Mouse (Mus musculus) midbrain, embryonic 15.5 days (tissue): ENCODE results near the gene Pabpc4. TPM values are rescaled to one million over a fixed set of nuclear protein-coding genes. Genes with fewer than 3 reads are reported as not detected.
"Not testable (repeated sequence)": the region's sequence is repeated elsewhere in the genome, so short reads cannot be mapped to it uniquely, and the experiment has no call there.

ENCODE experiments used
- ATAC-seq: fragments of 200-750 bp; cut with Nextera tagmentation; replicated peaks from 2 replicates; pipeline ENCODE4 v1.8.0; 2017; ENCODE audit warnings: moderate TSS enrichment
- H3K27ac ChIP-seq: fragments of 300-500 bp; sonication (generic); 2 replicates; pipeline ENCODE4 v1.5.1; 2015; ENCODE audit warnings: mild to moderate bottlenecking, inconsistent platforms
- H3K27me3 ChIP-seq: fragments of 300-500 bp; sonication (generic); replicated peaks from 2 replicates; pipeline ENCODE4 v1.6.1; 2015; ENCODE audit warnings: inconsistent platforms
- H3K36me3 ChIP-seq: fragments of 300-500 bp; sonication (generic); replicated peaks from 2 replicates; pipeline ENCODE4 v1.6.1; 2015; ENCODE audit warnings: inconsistent platforms
- H3K4me1 ChIP-seq: fragments of 300-500 bp; sonication (generic); 2 replicates; pipeline ENCODE4 v1.6.1; 2015; ENCODE audit warnings: inconsistent platforms
- H3K4me2 ChIP-seq: fragments of 300-500 bp; sonication (generic); 2 replicates; pipeline ENCODE4 v1.6.1; 2015; ENCODE audit warnings: inconsistent platforms, mild to moderate bottlenecking, moderate library complexity
- H3K4me3 ChIP-seq: fragments of 300-500 bp; sonication (generic); 2 replicates; pipeline ENCODE4 v1.5.1; 2015; ENCODE audit warnings: mild to moderate bottlenecking, inconsistent platforms
- H3K9ac ChIP-seq: fragments of 300-500 bp; sonication (generic); 2 replicates; pipeline ENCODE4 v1.6.1; 2015; ENCODE audit warnings: mild to moderate bottlenecking, inconsistent platforms
- H3K9me3 ChIP-seq: fragments of 300-500 bp; sonication (generic); 2 replicates; pipeline ENCODE4 v1.6.1; 2016; ENCODE audit warnings: inconsistent platforms
- WGBS: fragments of 180-500 bp; shearing (Covaris S2); methylation state at CpG from one replicate; pipeline ENCODE4 v1.1.7; 2015; ENCODE audit warnings: mixed read lengths; 5-methylcytosine and 5-hydroxymethylcytosine counted together
- polyA plus RNA-seq: library from polyadenylated mRNA; unstranded; fragments of >200 nt; fragmentation: Nextera tagmentation; extraction: Ambion mirVana; gene quantifications from 2 replicates; pipeline ENCODE4 v1.2.1, GENCODE M21; 2015

The Pabpc4 gene
- polyA plus RNA-seq, 1 experiment from 2014 or later: 31.8 TPM

- H3K4me2 ChIP-seq: no peak overlapping the region
- H3K9me3 ChIP-seq: no peaks in the 10 kb centered on the region
- peaks cover 74% of the 10 kb centered on the region for H3K36me3 ChIP-seq
- 83% methylated on average over 7 of the region's 7 CpGs for WGBS
- no peak overlapping the region for H3K27ac ChIP-seq
- H3K4me3 ChIP-seq: no peak overlapping the region
- no peak for ATAC-seq
- H3K9ac ChIP-seq: no peak overlapping the region
- H3K27me3 ChIP-seq: no peaks in the 10 kb centered on the region
- H3K4me1 ChIP-seq: no peaks in the 10 kb centered on the region
These were observed 31.7 kb downstream of the Pabpc4 start for GRCm38 (mm10) chr4:123293661-123294443.

GRCm38 (mm10) chr4:123295026-123295425 is 32.9 kb downstream of the Pabpc4 start:
- H3K4me3 ChIP-seq, H3K4me1 ChIP-seq, H3K27ac ChIP-seq, H3K9me3 ChIP-seq, H3K9ac ChIP-seq, H3K27me3 ChIP-seq, H3K4me2 ChIP-seq, ATAC-seq: not testable (repeated sequence)
- H3K36me3 ChIP-seq: peaks cover 70% of the 10 kb centered on the region
- 93% methylated on average over 15 of the region's 15 CpGs for WGBS

- ATAC-seq: no peak
- Histone ChIP-seq H3K27me3 (no peaks in the 10 kb centered on the region), H3K9ac (no peak overlapping the region), H3K36me3 (peaks cover 73% of the 10 kb centered on the region), H3K27ac (no peak overlapping the region), H3K9me3 (no peaks in the 10 kb centered on the region), H3K4me2 (no peak overlapping the region), H3K4me1 (no peaks in the 10 kb centered on the region), H3K4me3 (no peak overlapping the region)
- 94% methylated on average over 21 of the region's 21 CpGs for WGBS
These were observed 33.5 kb downstream of the Pabpc4 start for GRCm38 (mm10) chr4:123295516-123296147.

GRCm38 (mm10) chr4:123296148-123296534 is 34.0 kb downstream of the Pabpc4 start:
- no peak overlapping the region for H3K4me2 ChIP-seq
- ATAC-seq: no peak
- 94% methylated on average over 5 of the region's 5 CpGs for whole genome bisulfite sequencing

GRCm38 (mm10) chr4:123297195-123297960 is 35.2 kb downstream of the Pabpc4 start:
- Histone ChIP-seq H3K9me3 (no peaks in the 10 kb centered on the region), H3K27me3 (no peaks in the 10 kb centered on the region), H3K9ac (no peak overlapping the region), H3K27ac (no peak overlapping the region), H3K36me3 (peaks cover 57% of the 10 kb centered on the region), H3K4me1 (no peaks in the 10 kb centered on the region), H3K4me2 (no peak overlapping the region), H3K4me3 (no peak overlapping the region)
- WGBS: 90% methylated on average over 22 of the region's 22 CpGs
- ATAC-seq: no peak

More at GRCm38 (mm10) chr4:123296148-123296534, 34.0 kb downstream of the Pabpc4 start:
- H3K36me3 ChIP-seq: peaks cover 69% of the 10 kb centered on the region
- H3K4me1 ChIP-seq: no peaks in the 10 kb centered on the region
- H3K27me3 ChIP-seq: no peaks in the 10 kb centered on the region
- no peak overlapping the region for H3K4me3 ChIP-seq
- no peak overlapping the region for H3K9ac ChIP-seq
- H3K27ac ChIP-seq: no peak overlapping the region
- no peaks in the 10 kb centered on the region for H3K9me3 ChIP-seq

- Histone ChIP-seq H3K4me1 (no peaks in the 10 kb centered on the region), H3K9ac (no peak overlapping the region), H3K27ac (no peak overlapping the region), H3K4me2 (no peak overlapping the region), H3K9me3 (no peaks in the 10 kb centered on the region), H3K4me3 (no peak overlapping the region), H3K27me3 (no peaks in the 10 kb centered on the region), H3K36me3 (peaks cover 48% of the 10 kb centered on the region)
- WGBS: 94% methylated on average over 4 of the region's 4 CpGs
- ATAC-seq: no peak
These were observed 36.1 kb downstream of the Pabpc4 start for GRCm38 (mm10) chr4:123298226-123298625.

- H3K4me2 ChIP-seq: no peak overlapping the region
- no peak for ATAC-seq
- H3K4me1 ChIP-seq: no peaks in the 10 kb centered on the region
- H3K9me3 ChIP-seq: no peaks in the 10 kb centered on the region
- no peak overlapping the region for H3K27ac ChIP-seq
- no peak overlapping the region for H3K9ac ChIP-seq
- no peaks in the 10 kb centered on the region for H3K27me3 ChIP-seq
- 96% methylated on average over 11 of the region's 11 CpGs for WGBS
- H3K4me3 ChIP-seq: no peak overlapping the region
- H3K36me3 ChIP-seq: peaks cover 45% of the 10 kb centered on the region
These were observed 37.0 kb downstream of the Pabpc4 start for GRCm38 (mm10) chr4:123298980-123299670.

- Histone ChIP-seq H3K4me2 (no peak overlapping the region), H3K4me1 (no peaks in the 10 kb centered on the region), H3K27me3 (no peaks in the 10 kb centered on the region), H3K36me3 (no peaks in the 10 kb centered on the region), H3K4me3 (no peak overlapping the region), H3K27ac (no peak overlapping the region), H3K9ac (no peak overlapping the region), H3K9me3 (no peaks in the 10 kb centered on the region)
- 40% methylated on average over 3 of the region's 3 CpGs for WGBS
- ATAC-seq: no peak
These were observed 43.6 kb downstream of the Pabpc4 start for GRCm38 (mm10) chr4:123305789-123306188.

- no peak overlapping the region for H3K9ac ChIP-seq
- 91% methylated on average over 10 of the region's 10 CpGs for WGBS
- H3K27ac ChIP-seq: no peak overlapping the region
- no peaks in the 10 kb centered on the region for H3K27me3 ChIP-seq
- ATAC-seq: no peak
- H3K4me1 ChIP-seq: no peaks in the 10 kb centered on the region
- no peak overlapping the region for H3K4me2 ChIP-seq
- no peaks in the 10 kb centered on the region for H3K36me3 ChIP-seq
- no peaks in the 10 kb centered on the region for H3K9me3 ChIP-seq
- no peak overlapping the region for H3K4me3 ChIP-seq
These were observed 44.8 kb downstream of the Pabpc4 start for GRCm38 (mm10) chr4:123306999-123307398.

GRCm38 (mm10) chr4:123308292-123308691 is 46.1 kb downstream of the Pabpc4 start:
- Histone ChIP-seq H3K4me3 (no peak overlapping the region), H3K36me3 (no peaks in the 10 kb centered on the region), H3K27me3 (no peaks in the 10 kb centered on the region), H3K4me2 (no peak overlapping the region), H3K27ac (no peak overlapping the region), H3K9ac (no peak overlapping the region), H3K9me3 (no peaks in the 10 kb centered on the region), H3K4me1 (no peaks in the 10 kb centered on the region)
- ATAC-seq: no peak
- WGBS: 65% methylated on average over 3 of the region's 3 CpGs

GRCm38 (mm10) chr4:123311845-123312244 is 49.7 kb downstream of the Pabpc4 start:
- WGBS: 92% methylated on average over 7 of the region's 7 CpGs
- no peak for ATAC-seq
- no peak overlapping the region for H3K27ac ChIP-seq

GRCm38 (mm10) chr4:123313010-123313409 is 50.9 kb downstream of the Pabpc4 start:
- no peaks in the 10 kb centered on the region for H3K27me3 ChIP-seq
- no peak for ATAC-seq
- no peaks in the 10 kb centered on the region for H3K36me3 ChIP-seq
- no peak overlapping the region for H3K27ac ChIP-seq
- no peak overlapping the region for H3K9ac ChIP-seq
- no peaks in the 10 kb centered on the region for H3K9me3 ChIP-seq
- no peak overlapping the region for H3K4me3 ChIP-seq
- WGBS: 90% methylated on average over 6 of the region's 6 CpGs
- H3K4me2 ChIP-seq: no peak overlapping the region
- H3K4me1 ChIP-seq: no peaks in the 10 kb centered on the region

More at GRCm38 (mm10) chr4:123311845-123312244, 49.7 kb downstream of the Pabpc4 start:
- Histone ChIP-seq H3K36me3 (no peaks in the 10 kb centered on the region), H3K4me1 (no peaks in the 10 kb centered on the region), H3K4me3 (no peak overlapping the region), H3K27me3 (no peaks in the 10 kb centered on the region), H3K9me3 (no peaks in the 10 kb centered on the region), H3K4me2 (no peak overlapping the region), H3K9ac (no peak overlapping the region)
